Mouse (Mus musculus) liver, embryonic 18 days (tissue): ENCODE results near the gene Bhlha9. TPM values are rescaled to one million over a fixed set of nuclear protein-coding genes. Genes with fewer than 3 reads are reported as not detected.

Experiments
- polyA plus RNA-seq: library from polyadenylated mRNA; depleted of rRNA; stranded (reverse); fragments of >200 nt; gene quantifications from 2 replicates; pipeline ENCODE4 v1.2.3, GENCODE M21; 2012; rRNA removed

Bhlha9 gene
- polyA plus RNA-seq, result 0.02 TPM in 1 of 2 replicates, not detected in the other

GRCm38 (mm10) chr11:76671871-76672475 lies at the start of gene Bhlha9:
Bhlha9 (plus strand) TSS chr11:76672470.

GRCm38 (mm10) chr11:76679508-76679907 lies 7.2 kb downstream of the Bhlha9 start, which contains the start of gene Trarg1:
Trarg1 (plus strand) TSS chr11:76679808.

Other genes with a start within 250 kb of the Bhlha9 start
- gene Abr, start 50.2 kb upstream of the Bhlha9 start, polyA plus RNA-seq, result 5.4 and 6.6 TPM in 2 replicates
- 0.01 and 0.02 TPM in 2 replicates for gene Trarg1, start 7.3 kb downstream of the Bhlha9 start, polyA plus RNA-seq
- 8.6 and 9.7 TPM in 2 replicates for gene Gosr1, start 91.1 kb downstream of the Bhlha9 start, polyA plus RNA-seq
- 5.7 and 7.1 TPM in 2 replicates for gene Cpd, start 174.5 kb downstream of the Bhlha9 start, polyA plus RNA-seq
- gene Tmigd1, start 229.7 kb downstream of the Bhlha9 start, polyA plus RNA-seq, result 0.02 and 0.06 TPM in 2 replicates